Mouse (Mus musculus) embryonic facial prominence, embryonic 14.5 days (tissue): ENCODE results near the gene Olfr427. TPM values are rescaled to one million over a fixed set of nuclear protein-coding genes. Genes with fewer than 3 reads are reported as not detected.

Source experiments
- polyA plus RNA-seq: library from polyadenylated mRNA; unstranded; fragments of >200 nt; fragmentation: Nextera tagmentation; extraction: Ambion mirVana; gene quantifications from 2 replicates; pipeline ENCODE4 v1.2.1, GENCODE M21; 2014

Gene Olfr427
- polyA plus RNA-seq, 1 experiment from 2014 or later = not detected

Other genes with a start within 250 kb of the Olfr427 start
- gene Ifi211, start 183.8 kb upstream of the Olfr427 start, polyA plus RNA-seq = 1.1 and 1.6 TPM in 2 replicates
- gene Mndal, start 154.4 kb upstream of the Olfr427 start, polyA plus RNA-seq = 2.8 and 3.3 TPM in 2 replicates
- gene Ifi203, start 154.2 kb upstream of the Olfr427 start, polyA plus RNA-seq = 1.2 and 1.4 TPM in 2 replicates
- gene Ifi202b, start 114.1 kb upstream of the Olfr427 start, polyA plus RNA-seq = 1.4 and 1.7 TPM in 2 replicates
- gene Ifi205, start 65.1 kb upstream of the Olfr427 start, polyA plus RNA-seq = 0.13 and 0.70 TPM in 2 replicates
- 0.17 and 0.18 TPM in 2 replicates for gene Olfr433, start 56.2 kb upstream of the Olfr427 start, polyA plus RNA-seq
- not detected in 2 replicates for gene Olfr432, start 47.7 kb upstream of the Olfr427 start, polyA plus RNA-seq
- gene Olfr430, start 30.3 kb upstream of the Olfr427 start, polyA plus RNA-seq = 0.08 and 0.57 TPM in 2 replicates
- 0.08 TPM in 1 of 2 replicates, not detected in the other for gene Olfr429, start 12.6 kb upstream of the Olfr427 start, polyA plus RNA-seq
- gene Olfr231, start 24.3 kb downstream of the Olfr427 start, polyA plus RNA-seq = 0.10 TPM in 1 of 2 replicates, not detected in the other
- not detected in 2 replicates for gene Olfr424, start 34.6 kb downstream of the Olfr427 start, polyA plus RNA-seq
- not detected in 2 replicates for gene Olfr420, start 58.7 kb downstream of the Olfr427 start, polyA plus RNA-seq
- gene Spta1, start 75.9 kb downstream of the Olfr427 start, polyA plus RNA-seq = 0.47 and 0.57 TPM in 2 replicates
- 0.18 TPM in 1 of 2 replicates, not detected in the other for gene Olfr419, start 155.2 kb downstream of the Olfr427 start, polyA plus RNA-seq
- not detected in 2 replicates for gene Mptx1, start 233.6 kb downstream of the Olfr427 start, polyA plus RNA-seq